Mouse (Mus musculus): ENCODE data around the gene Ccnt1. TPM values are rescaled to one million over a fixed set of nuclear protein-coding genes. Genes with fewer than 3 reads are reported as not detected.

Ccnt1 gene
- total RNA-seq, 1 experiment from 2014 or later: 125 TPM

DNA sequence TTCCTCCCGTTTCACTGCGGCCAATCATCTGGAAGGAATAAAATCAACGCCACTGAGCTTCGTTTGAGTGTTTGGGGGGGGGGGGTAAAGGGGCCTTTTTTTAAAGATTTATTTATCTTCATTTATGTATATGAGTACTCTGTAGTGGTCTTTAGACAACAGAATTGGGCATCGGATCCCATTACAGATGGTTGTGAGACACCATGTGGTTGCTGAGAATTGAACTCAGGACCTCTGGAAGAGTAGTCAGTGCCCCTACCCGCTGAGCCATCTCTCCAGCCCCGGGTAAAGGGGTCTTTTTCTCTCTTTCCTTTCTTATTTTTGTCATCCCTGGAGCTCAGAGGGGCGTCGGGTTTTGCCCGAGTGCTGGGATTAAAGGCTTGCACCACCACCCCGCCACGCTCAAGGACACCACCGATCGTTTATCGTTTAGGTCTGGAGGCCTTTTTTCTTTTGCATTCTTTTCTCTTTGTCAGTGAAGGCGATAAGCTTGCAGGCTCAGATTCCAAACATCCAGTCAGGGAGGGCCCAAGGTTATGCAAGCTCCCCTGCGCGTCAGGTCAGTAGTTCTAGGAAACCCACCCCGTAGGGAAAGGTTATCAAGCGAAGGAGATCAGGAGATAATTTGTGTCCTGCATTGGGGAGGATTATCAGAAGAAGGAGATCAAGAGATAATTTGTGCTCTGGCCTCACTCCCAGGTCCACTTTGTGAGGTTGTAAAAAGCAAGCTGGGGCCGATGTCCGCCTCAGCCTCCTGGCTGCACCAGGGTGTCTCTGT is 2.3 kb downstream of the Ccnt1 start:
- ATAC-seq (replicated peaks in 1 of 2; ENCODE audit: insufficient read depth in 1 of 2, low FRiP score in 2 of 2, low TSS enrichment in 1 of 2, low read depth in 1 of 2, poor library complexity in 2 of 2, severe bottlenecking in 2 of 2): no peak

DNA sequence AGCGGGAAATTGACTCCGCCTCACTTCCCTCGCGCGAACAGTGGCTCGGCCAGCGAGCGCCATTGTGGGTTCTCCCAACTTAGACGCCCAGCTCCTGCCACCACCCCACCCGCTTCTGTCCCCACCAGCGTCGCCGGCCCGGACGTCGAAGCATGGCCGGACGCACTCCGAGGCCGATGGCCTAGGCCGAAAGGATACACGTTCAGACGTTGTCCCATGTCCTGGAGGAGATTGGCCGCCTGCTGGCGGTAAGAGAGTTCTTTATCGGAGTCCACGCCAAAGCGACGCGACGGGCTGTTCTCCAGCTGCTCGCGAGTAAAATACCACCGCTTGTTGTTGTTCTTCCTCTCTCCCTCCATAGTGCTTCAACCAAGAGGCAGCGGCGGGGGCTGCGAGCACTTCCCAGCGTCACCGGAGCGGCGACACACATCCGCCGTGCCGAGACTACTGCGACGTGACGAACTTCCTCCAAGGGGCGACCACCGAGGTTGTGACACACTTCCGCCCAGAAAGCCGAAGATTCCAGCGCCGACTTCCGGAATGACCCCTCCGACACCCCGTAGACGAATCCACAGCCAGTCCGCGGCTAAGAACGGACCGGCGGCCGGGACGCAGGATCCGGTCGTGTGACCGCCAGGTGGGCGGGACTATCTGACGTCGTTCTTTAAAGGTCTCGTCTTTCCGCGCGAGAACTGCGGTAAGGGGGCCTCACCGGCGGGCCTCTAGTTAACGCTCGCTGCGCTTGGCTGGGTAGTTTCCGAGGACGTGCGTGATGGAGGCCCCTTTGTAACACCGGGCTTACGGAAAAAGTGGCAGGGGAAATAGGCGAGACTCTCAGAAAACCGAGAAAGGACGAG is 3.2 kb downstream of the Ccnt1 start:
- ATAC-seq (replicated peaks in 1 of 2; ENCODE audit: insufficient read depth in 1 of 2, low FRiP score in 2 of 2, low TSS enrichment in 1 of 2, low read depth in 1 of 2, poor library complexity in 2 of 2, severe bottlenecking in 2 of 2): peak; percentile 94 to 95

DNA sequence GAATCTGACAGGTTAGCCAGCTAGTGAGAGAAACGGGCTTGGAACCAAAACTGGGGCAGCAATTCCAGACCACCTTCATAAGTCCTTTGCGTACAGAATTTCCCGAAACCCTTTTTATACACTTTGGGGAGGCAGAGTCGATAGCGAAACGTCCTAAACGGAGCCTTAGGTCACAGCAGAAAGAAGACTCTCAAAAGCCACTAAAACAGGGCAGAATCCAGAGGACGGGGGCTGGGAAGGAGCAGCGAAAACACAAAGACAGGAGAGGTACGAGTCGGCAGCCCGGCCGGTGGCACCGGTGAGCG is 3.8 kb downstream of the Ccnt1 start:
- no peak for ATAC-seq (replicated peaks in 1 of 2; ENCODE audit: insufficient read depth in 1 of 2, low FRiP score in 2 of 2, low TSS enrichment in 1 of 2, low read depth in 1 of 2, poor library complexity in 2 of 2, severe bottlenecking in 2 of 2)

DNA sequence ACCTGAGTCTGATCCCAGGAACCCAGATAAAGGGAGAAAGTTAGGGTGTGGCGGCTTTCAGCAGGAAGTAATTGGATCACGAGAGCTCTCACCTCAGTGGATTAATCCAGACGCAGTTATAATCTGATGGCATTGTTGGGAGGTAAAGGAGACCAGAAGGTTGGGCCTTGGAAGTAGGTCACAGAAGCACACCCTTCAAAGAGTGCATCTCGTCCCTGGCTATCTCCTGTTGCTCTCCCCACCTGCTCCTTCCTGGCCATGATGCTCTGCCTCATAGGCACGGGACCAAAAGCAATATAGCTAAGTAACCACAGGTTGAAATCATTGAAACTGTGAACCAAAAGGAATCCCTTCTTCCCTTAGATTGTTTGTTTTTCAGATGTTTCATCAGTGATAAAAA is 13.5 kb downstream of the Ccnt1 start:
- no peak for ATAC-seq (replicated peaks in 1 of 2; ENCODE audit: insufficient read depth in 1 of 2, low FRiP score in 2 of 2, low TSS enrichment in 1 of 2, low read depth in 1 of 2, poor library complexity in 2 of 2, severe bottlenecking in 2 of 2)

DNA sequence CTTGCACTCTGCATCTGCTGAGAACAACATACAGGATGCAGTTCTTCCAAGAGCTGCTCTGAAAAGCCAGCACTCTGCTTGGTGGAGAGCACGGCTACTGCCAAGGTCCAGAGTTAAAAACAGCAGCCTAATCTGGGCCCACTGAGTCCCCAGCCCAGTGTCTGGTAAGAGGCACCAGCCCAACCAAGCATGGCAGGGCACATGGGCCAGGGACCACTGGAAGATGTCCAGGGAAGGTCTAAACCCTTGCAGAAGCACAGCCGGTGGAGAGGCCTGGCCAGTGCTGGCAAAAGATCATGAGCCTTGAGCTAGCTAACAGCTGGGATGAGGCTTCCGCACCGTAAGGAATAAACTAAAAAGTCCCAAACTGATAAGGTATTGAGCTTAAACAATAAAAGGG is 14.8 kb downstream of the Ccnt1 start:
- ATAC-seq (replicated peaks in 1 of 2; ENCODE audit: insufficient read depth in 1 of 2, low FRiP score in 2 of 2, low TSS enrichment in 1 of 2, low read depth in 1 of 2, poor library complexity in 2 of 2, severe bottlenecking in 2 of 2): no peak

DNA sequence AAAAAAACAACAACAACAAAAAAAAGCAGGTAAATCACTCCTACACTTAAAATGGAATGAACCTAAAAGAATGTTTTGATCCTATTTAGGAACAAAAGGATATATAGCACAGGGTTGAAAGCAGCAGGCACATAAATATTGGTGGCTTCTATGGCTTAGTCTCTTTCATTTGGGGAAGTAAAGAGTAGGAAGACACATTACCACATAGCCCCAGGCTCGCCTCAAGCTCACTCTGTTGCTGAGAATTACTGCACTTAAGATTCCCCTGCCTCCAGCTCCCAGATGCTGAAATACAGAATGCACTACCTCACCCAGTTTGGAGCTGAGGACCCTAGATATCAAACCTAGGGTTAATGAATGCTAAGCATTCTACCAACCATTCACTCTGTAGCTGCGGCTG is 18.0 kb downstream of the Ccnt1 start:
- no peak for ATAC-seq (replicated peaks in 1 of 2; ENCODE audit: insufficient read depth in 1 of 2, low FRiP score in 2 of 2, low TSS enrichment in 1 of 2, low read depth in 1 of 2, poor library complexity in 2 of 2, severe bottlenecking in 2 of 2)

DNA sequence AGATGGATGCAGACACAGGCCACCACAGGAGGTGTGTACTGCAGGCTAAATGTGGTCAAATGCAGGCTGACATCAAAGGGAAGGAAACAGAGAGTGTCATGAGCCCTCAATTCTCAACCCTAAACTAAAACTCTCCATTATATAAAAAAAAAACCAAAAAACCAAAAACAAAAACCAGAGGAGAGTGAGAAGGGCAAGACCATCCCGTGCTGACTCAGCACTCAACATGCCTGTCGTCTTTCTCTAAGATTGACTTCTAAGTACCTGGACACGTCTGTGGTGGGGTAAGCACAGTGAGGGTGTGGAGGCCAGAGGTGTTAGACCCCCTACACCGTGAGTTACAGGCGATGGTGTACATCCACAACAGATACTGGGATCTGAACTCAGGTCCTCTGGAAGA is 23.9 kb downstream of the Ccnt1 start:
- ATAC-seq (replicated peaks in 1 of 2; ENCODE audit: insufficient read depth in 1 of 2, low FRiP score in 2 of 2, low TSS enrichment in 1 of 2, low read depth in 1 of 2, poor library complexity in 2 of 2, severe bottlenecking in 2 of 2): no peak

DNA sequence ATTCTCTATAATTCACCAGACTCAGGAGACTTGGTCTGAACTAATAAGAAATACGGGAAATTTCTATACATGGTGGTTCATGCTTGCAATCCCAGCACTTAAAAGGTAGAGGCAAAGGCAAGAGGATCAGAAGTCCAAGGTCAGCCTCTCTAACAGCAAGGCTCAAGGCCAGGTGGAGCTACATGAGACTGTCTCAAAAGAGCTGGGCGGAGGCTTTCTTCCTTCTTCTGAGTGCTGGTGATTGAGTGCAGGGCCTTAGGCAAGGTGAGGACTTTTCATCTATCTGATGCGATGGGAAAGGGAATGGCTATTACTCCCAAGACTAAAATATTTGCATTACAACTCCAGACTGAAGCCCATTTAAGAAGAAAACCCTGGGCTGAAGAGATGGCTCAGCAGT is 25.6 kb downstream of the Ccnt1 start:
- ATAC-seq (replicated peaks in 1 of 2; ENCODE audit: insufficient read depth in 1 of 2, low FRiP score in 2 of 2, low TSS enrichment in 1 of 2, low read depth in 1 of 2, poor library complexity in 2 of 2, severe bottlenecking in 2 of 2): no peak

DNA sequence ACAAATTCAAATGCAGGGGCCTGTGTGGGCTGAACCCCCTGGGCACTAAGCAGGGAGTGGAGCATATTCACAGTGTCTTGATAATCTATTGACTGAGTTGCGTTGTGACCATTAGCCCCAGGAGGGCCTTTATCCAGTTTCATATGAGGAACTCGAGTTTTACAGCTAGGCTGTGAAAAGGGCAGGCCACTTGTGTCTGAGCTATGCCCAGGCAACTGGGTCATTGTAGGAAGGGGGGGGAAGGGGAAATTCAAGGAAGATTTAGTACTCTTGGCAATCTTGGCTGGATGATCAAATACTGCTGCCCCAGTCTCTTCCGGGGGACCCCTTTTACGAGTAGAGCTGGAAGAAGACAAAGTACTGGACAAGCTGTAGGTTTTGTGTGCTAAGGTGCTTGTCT is 27.4 kb downstream of the Ccnt1 start:
- no peak for ATAC-seq (replicated peaks in 1 of 2; ENCODE audit: insufficient read depth in 1 of 2, low FRiP score in 2 of 2, low TSS enrichment in 1 of 2, low read depth in 1 of 2, poor library complexity in 2 of 2, severe bottlenecking in 2 of 2)

DNA sequence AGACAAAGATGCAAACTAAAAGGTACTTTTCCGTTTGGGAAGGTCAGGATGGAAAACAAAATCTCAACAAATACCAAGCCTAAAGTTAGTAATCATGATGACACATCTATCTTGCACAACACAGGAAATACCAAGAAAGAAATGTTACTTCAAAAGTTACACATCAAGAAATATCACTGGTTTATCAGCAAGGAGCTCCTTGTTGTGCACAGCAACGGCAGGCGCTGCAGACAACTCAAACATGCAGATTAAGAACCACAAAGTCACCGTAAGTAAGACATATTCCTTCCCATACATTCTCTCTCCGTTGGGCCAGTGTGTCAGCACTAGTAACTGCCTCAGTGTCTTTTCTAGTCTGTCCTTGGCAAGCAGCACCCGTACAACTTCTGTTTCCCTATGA is 29.7 kb downstream of the Ccnt1 start:
- no peak; a peak in 1 of 4 replicates for ATAC-seq (replicated peaks in 1 of 2; ENCODE audit: insufficient read depth in 1 of 2, low FRiP score in 2 of 2, low TSS enrichment in 1 of 2, low read depth in 1 of 2, poor library complexity in 2 of 2, severe bottlenecking in 2 of 2)

DNA sequence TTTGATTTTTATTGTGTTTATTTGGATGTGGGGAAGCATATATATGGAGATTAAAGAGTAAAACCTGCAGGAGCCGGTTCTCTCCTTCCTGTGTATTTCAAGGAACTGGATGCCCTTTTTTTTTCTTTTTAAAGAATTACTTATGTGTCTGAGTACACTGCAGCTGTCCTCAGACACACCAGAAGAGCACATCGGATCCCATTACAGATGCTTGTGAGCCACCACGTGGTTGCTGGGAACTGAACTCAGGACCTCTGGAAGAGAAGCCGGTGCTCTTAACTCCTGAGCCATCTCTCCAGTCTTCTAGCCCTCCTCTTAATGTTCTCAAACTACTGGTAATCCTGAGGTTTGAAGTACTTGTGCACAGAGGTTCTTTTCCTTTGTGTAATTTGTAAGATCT is 32.8 kb downstream of the Ccnt1 start:
- no peak for ATAC-seq (replicated peaks in 1 of 2; ENCODE audit: insufficient read depth in 1 of 2, low FRiP score in 2 of 2, low TSS enrichment in 1 of 2, low read depth in 1 of 2, poor library complexity in 2 of 2, severe bottlenecking in 2 of 2)

DNA sequence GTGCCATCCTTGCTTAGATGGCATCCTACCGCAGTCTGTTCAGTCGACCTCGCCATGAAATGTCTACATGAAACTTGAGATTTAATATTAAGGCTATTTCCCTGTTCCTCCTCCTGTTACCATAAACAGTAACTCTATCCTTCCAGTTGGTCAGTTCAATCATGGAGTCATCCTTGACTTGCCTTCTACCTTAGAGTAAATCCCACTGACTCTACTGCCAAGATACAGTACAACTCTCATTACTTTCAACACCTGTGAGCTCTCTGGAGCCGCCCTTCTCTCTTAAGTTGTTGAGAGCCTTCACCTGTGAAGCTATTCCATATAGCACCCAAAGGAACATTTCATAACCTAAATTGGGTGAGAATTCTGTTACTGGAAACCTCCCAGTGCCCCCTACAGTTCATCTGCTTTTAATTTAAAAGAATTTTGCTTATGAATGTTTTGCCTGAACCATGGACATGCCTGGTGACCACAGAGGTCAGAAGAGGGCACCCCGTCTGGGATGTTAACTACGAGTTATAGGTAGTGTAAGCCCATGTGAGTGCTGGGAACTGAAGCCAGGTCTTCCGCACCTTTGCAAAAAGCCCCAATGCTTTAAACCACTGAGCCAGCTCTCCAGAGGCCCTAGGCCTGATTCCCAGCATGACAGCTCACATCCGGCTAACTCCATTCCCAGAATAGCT is 33.8 kb downstream of the Ccnt1 start:
- no peak for ATAC-seq (replicated peaks in 1 of 2; ENCODE audit: insufficient read depth in 1 of 2, low FRiP score in 2 of 2, low TSS enrichment in 1 of 2, low read depth in 1 of 2, poor library complexity in 2 of 2, severe bottlenecking in 2 of 2)

DNA sequence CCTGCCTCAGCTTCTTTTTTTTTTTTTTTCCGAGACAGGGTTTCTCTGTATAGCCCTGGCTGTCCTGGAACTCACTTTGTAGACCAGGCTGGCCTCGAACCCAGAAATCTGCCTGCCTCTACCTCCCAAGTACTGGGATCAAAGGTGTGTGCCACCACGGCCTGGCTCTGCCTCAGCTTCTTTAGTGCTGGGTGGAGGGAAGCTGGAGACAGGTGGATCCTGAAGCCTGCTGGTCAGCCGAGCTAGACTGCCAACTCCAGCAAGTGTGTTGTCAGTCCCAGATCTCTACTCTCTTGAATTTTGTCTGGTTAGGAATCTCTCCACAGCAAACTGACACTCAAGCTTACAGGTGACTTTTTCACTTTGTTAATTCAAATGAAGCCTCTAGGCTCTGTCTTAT is 34.8 kb downstream of the Ccnt1 start:
- ATAC-seq (replicated peaks in 1 of 2; ENCODE audit: insufficient read depth in 1 of 2, low FRiP score in 2 of 2, low TSS enrichment in 1 of 2, low read depth in 1 of 2, poor library complexity in 2 of 2, severe bottlenecking in 2 of 2): no peak

DNA sequence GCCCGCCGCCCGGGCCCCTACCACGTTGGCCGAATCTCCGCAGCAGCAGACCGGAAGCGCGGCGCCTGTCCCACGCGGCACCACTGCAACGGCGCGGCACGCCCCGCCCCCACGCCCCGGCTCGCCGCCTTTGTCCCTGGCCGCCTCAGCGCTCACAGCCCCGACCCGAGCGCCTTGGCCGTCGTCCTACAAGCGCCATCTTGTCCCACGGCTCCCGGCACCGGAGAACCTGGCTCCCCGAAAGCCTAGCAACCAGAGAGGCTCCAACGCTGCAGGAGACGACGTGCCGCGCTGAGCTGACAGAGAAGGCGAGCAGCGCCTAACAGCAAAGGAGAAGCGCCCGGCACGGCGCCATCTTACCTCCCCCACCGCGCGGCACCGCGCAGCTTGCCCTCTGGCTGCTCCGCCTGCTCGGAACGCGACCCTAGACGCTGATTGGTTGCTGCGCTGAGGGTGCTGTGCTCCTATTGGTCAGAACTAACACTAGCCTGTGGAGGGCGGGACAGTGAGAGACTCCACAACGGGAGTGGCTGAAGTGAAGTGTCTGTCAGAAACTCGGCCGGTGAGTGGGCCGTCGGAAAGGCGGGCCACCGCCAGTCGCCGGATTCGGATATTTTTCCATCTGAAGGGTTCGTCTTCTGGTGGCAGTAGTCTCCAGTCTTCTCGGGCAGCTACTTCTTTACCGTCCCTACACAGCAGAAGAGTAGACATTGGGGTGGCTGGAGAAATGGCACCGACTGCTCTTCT is 36.7 kb downstream of the Ccnt1 start, which contains the start of gene Kansl2:
TSS of gene Kansl2 (minus strand) at position 384 of the 747 bp plus-strand sequence.
- peak; percentile 100 for ATAC-seq (replicated peaks in 1 of 2; ENCODE audit: insufficient read depth in 1 of 2, low FRiP score in 2 of 2, low TSS enrichment in 1 of 2, low read depth in 1 of 2, poor library complexity in 2 of 2, severe bottlenecking in 2 of 2)

DNA sequence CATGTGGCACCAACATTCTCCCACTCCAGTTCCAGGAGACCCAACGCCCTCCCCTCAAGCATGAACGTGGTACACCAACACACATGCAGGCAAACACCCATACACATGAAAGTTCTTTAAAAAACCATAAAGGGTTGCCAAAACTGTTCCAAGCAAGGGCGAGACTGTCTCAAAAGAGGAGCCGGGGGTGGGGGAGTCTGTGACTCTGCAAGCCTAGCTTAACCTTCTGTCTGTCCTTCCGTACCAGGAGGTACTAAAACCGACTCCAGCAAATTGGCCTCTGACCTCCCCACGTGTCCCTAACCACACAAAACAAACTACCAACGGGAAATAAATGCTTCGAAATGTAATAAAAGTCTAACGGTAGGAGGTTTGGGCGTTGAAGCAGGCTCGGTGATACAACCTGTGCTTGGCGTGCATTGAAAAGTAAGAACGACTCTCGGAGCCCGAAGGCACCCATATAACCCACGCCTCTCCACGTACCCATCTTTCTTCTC is 37.6 kb downstream of the Ccnt1 start:
- ATAC-seq (replicated peaks in 1 of 2; ENCODE audit: insufficient read depth in 1 of 2, low FRiP score in 2 of 2, low TSS enrichment in 1 of 2, low read depth in 1 of 2, poor library complexity in 2 of 2, severe bottlenecking in 2 of 2): no peak

DNA sequence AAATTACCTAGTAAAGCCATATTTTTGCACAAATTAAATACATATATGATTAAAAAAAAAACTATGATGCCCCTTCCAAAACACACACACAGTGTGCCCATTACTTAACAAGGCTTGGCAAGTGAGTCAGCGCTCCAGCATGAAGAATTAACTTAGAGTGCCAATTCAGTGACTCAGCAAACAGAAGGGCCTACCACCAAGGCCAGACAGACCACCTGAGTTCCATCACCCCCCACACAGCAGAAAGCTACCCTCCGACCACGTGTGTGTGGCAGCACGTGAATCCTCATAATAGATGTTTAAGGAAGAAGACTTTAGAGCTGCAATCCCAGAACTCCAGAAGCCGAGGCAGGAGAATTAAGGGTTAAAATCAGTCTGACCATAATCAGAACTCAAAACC is 38.4 kb downstream of the Ccnt1 start:
- ATAC-seq (replicated peaks in 1 of 2; ENCODE audit: insufficient read depth in 1 of 2, low FRiP score in 2 of 2, low TSS enrichment in 1 of 2, low read depth in 1 of 2, poor library complexity in 2 of 2, severe bottlenecking in 2 of 2): no peak

DNA sequence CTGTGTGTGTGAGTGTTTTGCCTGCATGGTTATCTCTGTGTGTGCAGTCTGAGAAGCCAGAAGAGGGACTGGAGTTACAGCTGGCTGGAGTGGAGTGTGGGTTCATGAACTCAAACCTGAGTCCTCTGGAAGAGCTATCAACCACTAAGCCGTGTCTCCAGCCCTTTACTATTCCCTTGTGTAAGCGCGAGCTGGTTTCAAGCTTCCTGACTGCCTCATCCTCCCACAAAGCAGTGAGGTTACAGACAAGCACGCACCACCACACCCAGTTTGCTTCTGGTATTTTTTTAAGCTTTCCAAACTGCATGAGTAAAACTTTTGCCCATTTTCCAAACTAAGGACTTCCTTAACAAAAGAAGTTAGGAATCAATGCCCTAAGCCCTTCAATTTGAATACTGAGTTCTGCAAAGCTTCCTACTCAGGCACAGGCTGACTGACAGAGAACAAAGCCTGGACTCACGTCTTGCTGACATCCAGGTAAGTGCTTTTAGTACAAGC is 42.6 kb downstream of the Ccnt1 start:
- no peak for ATAC-seq (replicated peaks in 1 of 2; ENCODE audit: insufficient read depth in 1 of 2, low FRiP score in 2 of 2, low TSS enrichment in 1 of 2, low read depth in 1 of 2, poor library complexity in 2 of 2, severe bottlenecking in 2 of 2)
